Mouse (Mus musculus) erythroblast, embryonic 14.5 days (primary cell): Measurements from ENCODE around the gene Gm6096.

ENCODE experiments used
- GATA1 ChIP-seq: IDR thresholded peaks from 2 replicates; pipeline ENCODE4 v1.6.1; 2012; ENCODE audit warnings: low read length, inconsistent platforms, mixed read lengths
- TAL1 ChIP-seq: IDR thresholded peaks from 3 replicates; pipeline ENCODE4 v1.6.1; 2012; ENCODE audit warnings: low read length, inconsistent platforms, mixed read lengths

- TF ChIP-seq TAL1 (no peak), GATA1 (no peak)
Measured at GRCm38 (mm10) chr7:34214644-34215043, 36.2 kb upstream of the Gm6096 start.
